Mouse (Mus musculus) CH12.LX (cell line): ENCODE measurements around the gene Tmem209.

Experiments used
- CHD2 ChIP-seq: IDR thresholded peaks from 2 replicates; pipeline ENCODE4 v1.6.1; 2011; ENCODE audit warnings: low read length, improper control_type of control experiment
- CTCF ChIP-seq, 2 experiments: IDR thresholded peaks in 1 of 2; conservative IDR thresholded peaks in 1 of 2; 2 replicates each; pipeline ENCODE4 v1.5.1; 2011 to 2012; ENCODE audit warnings: low read depth in 2 of 2, low read length in 2 of 2, improper control_type of control experiment in 1 of 2, inconsistent platforms in 1 of 2, mild to moderate bottlenecking in 1 of 2, moderate library complexity in 1 of 2
- MAX ChIP-seq: IDR thresholded peaks from 2 replicates; pipeline ENCODE4 v1.6.1; 2011; ENCODE audit warnings: low read length, improper control_type of control experiment
- MAZ ChIP-seq: IDR thresholded peaks from 2 replicates; pipeline ENCODE4 v1.6.1; 2012; ENCODE audit warnings: low read depth, mild to moderate bottlenecking, inconsistent platforms, low read length, improper control_type of control experiment, moderate library complexity
- POLR2A ChIP-seq: IDR thresholded peaks from 2 replicates; pipeline ENCODE4 v1.6.1; 2011; ENCODE audit warnings: low read depth, mild to moderate bottlenecking, improper control_type of control experiment, low read length
- RAD21 ChIP-seq: IDR thresholded peaks from 2 replicates; pipeline ENCODE4 v1.6.1; 2011; ENCODE audit warnings: low read depth, mild to moderate bottlenecking, low read length, improper control_type of control experiment, moderate library complexity
- TCF12 ChIP-seq: IDR thresholded peaks from 2 replicates; pipeline ENCODE4 v1.6.1; 2014; ENCODE audit warnings: low read depth, mild to moderate bottlenecking, inconsistent platforms, low read length, improper control_type of control experiment
- ZC3H11A ChIP-seq: IDR thresholded peaks from 2 replicates; pipeline ENCODE4 v1.6.1; 2012; ENCODE audit warnings: low read depth, mild to moderate bottlenecking, inconsistent platforms, low read length, improper control_type of control experiment

- TF ChIP-seq RAD21 (no peak), MAX (no peak), CHD2 (no peak), CTCF (conservative IDR thresholded peaks at IDR 0.05 in 1 of 2, IDR thresholded peaks at IDR 0.05 in 1 of 2; ENCODE audit: low read depth in 2 of 2, low read length in 2 of 2) (no peak), POLR2A (no peak), TCF12 (no peak), ZC3H11A (no peak), MAZ (no peak)
Observed at GRCm38 (mm10) chr6:30461755-30462344, 47.7 kb downstream of the Tmem209 start.
